Mouse (Mus musculus) hindbrain, embryonic 11.5 days (tissue): ENCODE measurements around the gene Spata25. TPM values are rescaled to one million over a fixed set of nuclear protein-coding genes. Genes with fewer than 3 reads are reported as not detected.
"Not testable (repeated sequence)": the region's sequence is repeated elsewhere in the genome, so short reads cannot be mapped to it uniquely, and the experiment has no call there.

ENCODE experiments used
- ATAC-seq: fragments of 200-750 bp; cut with Nextera tagmentation; 2 replicates; pipeline ENCODE4 v1.8.0; 2017; ENCODE audit warnings: mild to moderate bottlenecking, moderate TSS enrichment, moderate library complexity; ENCODE audit not compliant: low FRiP score
- DNase-seq: peaks from one replicate; pipeline ENCODE4 v3.0.0-alpha.2; 2015; ENCODE audit warnings: low spot score
- H3K27ac ChIP-seq: fragments of 300-500 bp; sonication (generic); 2 replicates; pipeline ENCODE4 v1.5.1; 2014; ENCODE audit warnings: mild to moderate bottlenecking, low read depth, low read length
- H3K27me3 ChIP-seq: fragments of 300-500 bp; sonication (generic); 2 replicates; pipeline ENCODE4 v1.6.1; 2014; ENCODE audit warnings: mild to moderate bottlenecking, low read length, moderate library complexity, mixed read lengths; ENCODE audit not compliant: control insufficient read depth, insufficient read depth
- H3K36me3 ChIP-seq: fragments of 300-500 bp; sonication (generic); 2 replicates; pipeline ENCODE4 v1.6.1; 2014; ENCODE audit warnings: mild to moderate bottlenecking, low read length, moderate library complexity, mixed read lengths; ENCODE audit not compliant: control insufficient read depth, insufficient read depth
- H3K4me1 ChIP-seq: fragments of 300-500 bp; sonication (generic); replicated peaks from 2 replicates; pipeline ENCODE4 v1.6.1; 2014; ENCODE audit warnings: low read length, mixed read lengths; ENCODE audit not compliant: control insufficient read depth, insufficient read depth
- H3K4me2 ChIP-seq: fragments of 300-500 bp; sonication (generic); replicated peaks from 2 replicates; pipeline ENCODE4 v1.6.1; 2014; ENCODE audit warnings: mild to moderate bottlenecking, low read depth, low read length
- H3K4me3 ChIP-seq: fragments of 300-500 bp; sonication (generic); 2 replicates; pipeline ENCODE4 v1.5.1; 2014; ENCODE audit warnings: low read depth, low read length
- H3K9ac ChIP-seq: fragments of 300-500 bp; sonication (generic); 2 replicates; pipeline ENCODE4 v1.6.1; 2014; ENCODE audit warnings: low read depth, low read length
- H3K9me3 ChIP-seq: fragments of 300-500 bp; sonication (generic); 2 replicates; pipeline ENCODE4 v1.6.1; 2016; ENCODE audit warnings: low read length; ENCODE audit not compliant: control insufficient read depth
- WGBS: fragments of 180-500 bp; shearing (Covaris S2); extraction: QIAGEN DNeasy Blood & Tissue Kit; methylation state at CpG from one replicate; pipeline ENCODE4 v1.1.7; 2014; 5-methylcytosine and 5-hydroxymethylcytosine counted together
- polyA plus RNA-seq: library from polyadenylated mRNA; unstranded; fragments of >200 nt; fragmentation: Nextera tagmentation; extraction: Ambion mirVana; gene quantifications from 2 replicates; pipeline ENCODE4 v1.2.1, GENCODE M21; 2014

Gene Spata25
- polyA plus RNA-seq, 1 experiment from 2014 or later: not detected

DNA sequence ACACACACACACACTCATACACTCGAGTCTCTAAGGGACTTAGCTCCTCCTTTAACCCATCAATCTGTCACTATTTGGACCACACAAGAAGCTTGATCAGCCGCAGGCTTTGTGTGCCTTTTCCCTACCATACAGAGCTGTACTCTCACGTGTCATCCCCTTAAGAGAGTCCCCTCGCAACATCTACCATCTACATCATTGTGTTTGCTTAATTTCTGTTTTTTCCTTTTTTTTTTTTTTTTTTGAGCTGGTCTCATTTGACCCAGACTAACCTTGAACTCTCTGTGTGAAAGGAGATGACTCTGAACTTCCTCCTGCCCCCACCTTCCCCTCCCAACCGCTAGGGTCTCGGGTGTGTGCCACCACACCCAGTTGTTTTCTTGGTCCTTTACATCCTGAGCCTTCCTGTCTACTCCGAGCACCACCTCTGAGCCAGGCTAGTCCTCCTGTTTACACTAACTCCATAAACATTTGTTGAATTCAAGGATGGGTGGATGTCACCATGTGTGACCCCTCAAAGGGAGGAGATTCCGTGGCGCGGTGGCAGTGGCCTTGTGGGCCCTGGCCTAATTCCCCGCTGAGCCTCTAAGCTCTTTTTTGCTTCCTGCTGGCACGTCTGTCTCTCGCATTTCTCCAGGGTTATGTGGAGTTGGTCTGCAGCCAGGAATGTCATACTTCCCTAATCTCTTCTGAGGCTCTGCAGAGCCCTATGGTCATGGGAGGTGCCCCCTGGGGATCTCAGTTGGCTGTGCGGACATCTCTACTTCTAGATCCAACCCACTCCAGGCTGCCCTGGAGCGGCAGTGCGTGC, 38.6 kb upstream of the Spata25 start:
- H3K4me3 ChIP-seq: no peak overlapping the region
- WGBS: 63% methylated on average over 16 of the region's 16 CpGs
- H3K36me3 ChIP-seq: no peaks in the 10 kb centered on the region
- no peak overlapping the region for H3K4me2 ChIP-seq
- no peak overlapping the region for H3K9ac ChIP-seq
- H3K9me3 ChIP-seq: peaks cover 5% of the 10 kb centered on the region; the same call in 1 of the 2 replicates
- no peak overlapping the region for H3K27ac ChIP-seq
- no peak for DNase-seq
- ATAC-seq: no peak
- no peaks in the 10 kb centered on the region for H3K27me3 ChIP-seq
- no peaks in the 10 kb centered on the region for H3K4me1 ChIP-seq

DNA sequence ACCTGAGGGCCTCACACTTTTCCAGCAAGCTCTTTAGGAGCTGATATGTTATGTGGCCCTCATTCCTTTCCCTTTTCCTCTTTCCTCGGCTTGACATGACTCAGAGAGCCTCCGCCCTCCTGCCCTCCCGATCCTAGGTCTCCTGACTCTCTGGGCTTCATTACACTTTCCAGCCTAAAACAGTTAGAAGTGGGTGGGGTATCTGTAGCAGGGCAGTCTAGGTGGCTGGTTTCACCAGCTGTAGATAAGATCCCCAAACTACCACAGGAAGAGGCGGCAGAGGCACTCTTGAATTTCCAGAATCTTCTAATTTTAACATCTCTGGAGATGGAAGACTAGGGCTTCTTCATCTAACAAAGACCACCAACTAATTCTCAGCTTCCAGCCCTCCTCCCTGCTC, 36.3 kb upstream of the Spata25 start:
- no peaks in the 10 kb centered on the region for H3K36me3 ChIP-seq
- no peak overlapping the region for H3K4me3 ChIP-seq
- no peaks in the 10 kb centered on the region for H3K27me3 ChIP-seq
- no peak overlapping the region for H3K9ac ChIP-seq
- no peak for ATAC-seq
- WGBS: 82% methylated on average over 4 of the region's 4 CpGs
- H3K4me2 ChIP-seq: no peak overlapping the region
- no peak overlapping the region for H3K27ac ChIP-seq
- H3K9me3 ChIP-seq: peaks cover 5% of the 10 kb centered on the region; the same call in 1 of the 2 replicates
- no peaks in the 10 kb centered on the region for H3K4me1 ChIP-seq
- no peak for DNase-seq

- H3K27me3 ChIP-seq, H3K36me3 ChIP-seq, DNase-seq, H3K4me1 ChIP-seq, H3K9ac ChIP-seq, H3K4me3 ChIP-seq, H3K9me3 ChIP-seq, H3K4me2 ChIP-seq, H3K27ac ChIP-seq, ATAC-seq: not testable (repeated sequence)
- WGBS: 93% methylated on average over 7 of the region's 9 CpGs
These were observed 35.1 kb upstream of the Spata25 start for GRCm38 (mm10) chr2:164863411-164863810.

DNA sequence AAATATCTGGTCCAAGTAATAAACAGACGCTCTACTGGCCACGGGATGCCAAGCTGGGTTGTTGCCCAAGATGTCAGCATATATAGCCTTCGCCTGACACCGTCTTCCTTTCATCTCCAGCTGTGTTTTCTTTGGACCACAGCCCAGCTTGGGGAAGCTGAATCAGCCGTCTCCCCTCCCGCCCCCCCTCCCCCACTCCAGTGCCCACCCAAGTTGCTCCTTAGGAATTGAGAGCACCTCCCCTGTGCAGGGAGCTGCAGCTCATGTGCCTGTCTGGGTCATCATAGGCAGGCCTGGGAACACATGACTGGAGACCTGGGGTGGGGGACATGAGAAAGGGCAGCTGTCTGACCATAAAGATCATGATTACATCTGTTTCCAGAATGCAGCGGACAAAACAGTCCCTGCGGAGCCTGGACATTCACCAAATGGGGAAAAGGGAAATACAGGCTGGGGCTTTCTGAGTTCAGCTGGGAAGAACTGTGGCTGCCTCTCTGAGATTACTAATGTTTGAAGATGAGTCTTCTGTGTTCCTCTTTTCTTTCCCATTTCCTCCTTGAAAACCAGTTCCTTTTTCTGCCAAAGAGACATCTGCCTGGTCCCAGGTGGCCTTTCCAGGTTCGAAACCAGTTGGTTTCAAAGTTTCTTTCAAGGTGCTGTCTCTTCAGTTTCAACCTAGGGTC, 34.0 kb upstream of the Spata25 start:
- Histone ChIP-seq H3K27me3 (peaks cover 3% of the 10 kb centered on the region; the same call in 1 of the 2 replicates), H3K4me3 (no peak overlapping the region), H3K9ac (no peak overlapping the region), H3K27ac (no peak overlapping the region), H3K4me2 (no peak overlapping the region), H3K4me1 (no peaks in the 10 kb centered on the region), H3K36me3 (no peaks in the 10 kb centered on the region), H3K9me3 (no peaks in the 10 kb centered on the region; the same call in 1 of the 2 replicates)
- no peak for DNase-seq
- WGBS: 49% methylated on average over 9 of the region's 9 CpGs
- ATAC-seq: no peak

DNA sequence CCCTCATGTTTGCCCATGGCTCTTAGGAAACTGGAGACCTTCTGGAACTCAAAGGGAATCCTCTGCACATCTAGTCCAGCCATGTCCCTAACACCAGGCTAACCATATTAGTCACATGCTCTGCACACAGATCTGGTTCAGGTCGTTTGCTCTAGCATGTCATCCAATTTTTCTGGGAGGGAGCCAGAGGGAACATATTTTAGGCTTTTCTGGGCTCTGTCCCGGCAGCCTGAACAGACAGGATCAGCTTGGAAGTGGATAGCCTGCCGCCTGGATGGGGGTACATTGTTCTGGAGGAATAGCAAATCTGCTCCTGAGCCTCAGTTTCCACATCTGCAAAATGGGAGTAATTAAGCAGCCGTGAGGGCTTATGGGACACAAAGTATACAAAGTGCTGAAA, 32.8 kb upstream of the Spata25 start:
- WGBS: 78% methylated on average over 4 of the region's 4 CpGs
- DNase-seq (no peak), ATAC-seq (no peak)
- no peak overlapping the region for H3K4me2 ChIP-seq
- H3K27me3 ChIP-seq: peaks cover 11% of the 10 kb centered on the region
- no peaks in the 10 kb centered on the region for H3K9me3 ChIP-seq
- H3K4me3 ChIP-seq: no peak overlapping the region
- peaks cover 3% of the 10 kb centered on the region; the same call in 1 of the 2 replicates for H3K4me1 ChIP-seq
- H3K36me3 ChIP-seq: no peaks in the 10 kb centered on the region
- no peak overlapping the region for H3K27ac ChIP-seq
- H3K9ac ChIP-seq: no peak overlapping the region

DNA sequence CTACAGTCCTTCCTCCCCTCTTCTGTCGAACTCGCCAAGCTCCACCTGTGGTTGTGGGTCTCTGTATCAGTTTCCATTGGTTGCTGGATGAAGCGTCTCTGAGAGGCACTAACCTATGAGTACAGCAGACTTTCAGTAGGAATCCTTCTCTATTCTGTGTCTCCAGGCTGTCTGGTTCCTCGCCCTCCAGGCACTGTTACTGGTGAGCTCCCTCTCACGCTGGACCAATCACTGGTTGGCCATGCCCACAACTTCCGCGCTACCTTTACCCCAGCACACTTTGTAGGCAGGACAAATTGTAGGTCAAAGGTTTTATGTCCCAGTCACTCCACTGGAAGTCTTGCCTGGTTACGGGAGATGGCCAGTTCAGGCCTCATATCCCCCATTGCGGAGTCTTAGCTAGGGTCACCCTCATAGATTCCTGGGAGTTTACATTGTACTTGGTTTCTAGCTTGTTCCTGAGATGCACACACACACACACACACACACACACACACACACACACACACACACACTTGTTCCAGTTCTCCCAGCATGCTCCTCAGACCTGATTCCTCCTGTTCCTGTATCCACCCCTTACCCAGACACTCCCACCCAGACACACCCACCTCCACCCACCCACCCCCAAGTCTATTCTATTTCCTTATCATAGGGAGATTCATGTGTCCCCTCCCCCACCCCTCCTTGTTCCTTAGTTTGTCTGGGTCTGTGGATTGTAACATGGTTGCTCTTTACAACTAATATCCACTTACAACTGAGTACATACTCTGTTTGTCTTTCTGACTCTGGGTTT, 31.5 kb upstream of the Spata25 start:
- H3K27ac ChIP-seq: no peak overlapping the region
- peaks cover 11% of the 10 kb centered on the region for H3K27me3 ChIP-seq
- no peak for ATAC-seq
- WGBS: 64% methylated on average over 9 of the region's 9 CpGs
- H3K9ac ChIP-seq: no peak overlapping the region
- H3K4me1 ChIP-seq: peaks cover 3% of the 10 kb centered on the region; the same call in 1 of the 2 replicates
- no peak for DNase-seq
- no peaks in the 10 kb centered on the region for H3K9me3 ChIP-seq
- H3K36me3 ChIP-seq: no peaks in the 10 kb centered on the region
- H3K4me2 ChIP-seq: no peak overlapping the region
- H3K4me3 ChIP-seq: no peak overlapping the region

- ATAC-seq (no peak), DNase-seq (no peak)
- 59% methylated on average over 2 of the region's 2 CpGs for WGBS
- peaks cover 11% of the 10 kb centered on the region for H3K27me3 ChIP-seq
- no peak overlapping the region for H3K4me3 ChIP-seq
- H3K27ac ChIP-seq: no peak overlapping the region
- no peak overlapping the region for H3K9ac ChIP-seq
- no peaks in the 10 kb centered on the region for H3K36me3 ChIP-seq
- no peak overlapping the region for H3K4me2 ChIP-seq
- no peaks in the 10 kb centered on the region for H3K9me3 ChIP-seq
- H3K4me1 ChIP-seq: peaks cover 3% of the 10 kb centered on the region; the same call in 1 of the 2 replicates
These were observed 30.8 kb upstream of the Spata25 start for GRCm38 (mm10) chr2:164859155-164859554.

DNA sequence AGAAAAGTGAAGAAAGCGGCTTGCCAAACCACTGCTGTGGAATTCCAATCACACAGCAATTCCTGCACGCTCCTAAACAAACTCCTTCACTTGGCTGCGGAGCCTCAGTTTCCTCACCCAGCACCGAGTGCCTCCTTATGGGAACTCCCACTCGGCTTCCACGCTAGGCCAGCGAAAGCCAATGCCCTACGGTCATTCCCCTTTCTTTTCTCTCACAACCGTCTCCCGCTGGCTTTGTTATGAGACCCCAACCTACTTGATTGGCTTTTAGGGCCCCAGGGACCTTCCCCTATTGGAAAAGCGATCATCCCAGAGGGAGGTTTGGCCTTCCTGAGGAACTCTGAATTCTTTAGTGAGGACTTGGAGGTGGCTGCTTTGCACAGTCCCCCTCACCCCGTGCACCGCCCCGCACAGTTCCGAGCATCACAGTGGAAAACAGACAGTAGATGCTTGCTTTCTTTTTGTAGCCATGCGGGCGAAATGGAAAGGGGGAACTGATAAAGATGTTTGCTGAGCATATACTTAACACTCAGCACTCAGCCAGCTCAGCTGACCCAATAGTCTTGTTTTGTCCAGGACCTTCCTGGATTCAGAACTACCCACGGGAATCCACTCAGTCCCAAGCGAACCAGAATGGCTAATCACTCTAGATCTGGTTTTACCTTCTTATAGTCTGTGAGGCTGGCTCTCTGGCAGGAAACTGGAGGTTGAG, 29.7 kb upstream of the Spata25 start:
- H3K27me3 ChIP-seq: peaks cover 11% of the 10 kb centered on the region
- H3K27ac ChIP-seq: no peak overlapping the region
- ATAC-seq (peak; percentile 52), DNase-seq (no peak)
- peak overlapping the region; percentile 92 for H3K4me2 ChIP-seq
- no peaks in the 10 kb centered on the region for H3K36me3 ChIP-seq
- peak overlapping the region; percentile 41 for H3K4me3 ChIP-seq
- H3K9ac ChIP-seq: peak overlapping the region; percentile 40
- H3K9me3 ChIP-seq: no peaks in the 10 kb centered on the region
- 2% methylated on average over 19 of the region's 19 CpGs for WGBS
- peaks cover 3% of the 10 kb centered on the region; the same call in 1 of the 2 replicates for H3K4me1 ChIP-seq
